Mouse (Mus musculus) embryonic facial prominence, embryonic 13.5 days (tissue): ENCODE results near the gene Fgd6. TPM values are rescaled to one million over a fixed set of nuclear protein-coding genes. Genes with fewer than 3 reads are reported as not detected.
A peak's percentile ranks its signal among the peaks of the same experiment; 100 is the strongest.

ENCODE experiments used
- ATAC-seq: fragments of 200-750 bp; cut with Nextera tagmentation; 2 replicates; pipeline ENCODE4 v1.8.0; 2017; ENCODE audit warnings: low read depth; ENCODE audit not compliant: insufficient number of reproducible peaks, insufficient read depth, low FRiP score, low TSS enrichment
- H3K27ac ChIP-seq: fragments of 300-500 bp; sonication (generic); 2 replicates; pipeline ENCODE4 v1.5.1; 2015; ENCODE audit warnings: moderate library complexity, mild to moderate bottlenecking, inconsistent platforms
- H3K27me3 ChIP-seq: fragments of 300-500 bp; sonication (generic); 2 replicates; pipeline ENCODE4 v1.6.1; 2015; ENCODE audit warnings: mild to moderate bottlenecking, inconsistent platforms
- H3K36me3 ChIP-seq: fragments of 300-500 bp; sonication (generic); 2 replicates; pipeline ENCODE4 v1.6.1; 2015; ENCODE audit warnings: mild to moderate bottlenecking, inconsistent platforms
- H3K4me1 ChIP-seq: fragments of 300-500 bp; sonication (generic); 2 replicates; pipeline ENCODE4 v1.6.1; 2015; ENCODE audit warnings: inconsistent platforms
- H3K4me2 ChIP-seq: fragments of 300-500 bp; sonication (generic); 2 replicates; pipeline ENCODE4 v1.6.1; 2015; ENCODE audit warnings: moderate library complexity, mild to moderate bottlenecking, inconsistent platforms
- H3K4me3 ChIP-seq: fragments of 300-500 bp; sonication (generic); 2 replicates; pipeline ENCODE4 v1.5.1; 2015; ENCODE audit warnings: mild to moderate bottlenecking, inconsistent platforms
- H3K9ac ChIP-seq: fragments of 300-500 bp; sonication (generic); 2 replicates; pipeline ENCODE4 v1.6.1; 2015; ENCODE audit warnings: mild to moderate bottlenecking, inconsistent platforms
- H3K9me3 ChIP-seq: fragments of 300-500 bp; sonication (generic); 2 replicates; pipeline ENCODE4 v1.6.1; 2016; ENCODE audit warnings: inconsistent platforms
- WGBS: fragments of 180-500 bp; shearing (Covaris S2); methylation state at CpG from one replicate; pipeline ENCODE4 v1.1.7; 2015; ENCODE audit warnings: mixed read lengths; 5-methylcytosine and 5-hydroxymethylcytosine counted together
- polyA plus RNA-seq: library from polyadenylated mRNA; unstranded; fragments of >200 nt; fragmentation: Nextera tagmentation; extraction: Ambion mirVana; gene quantifications from 2 replicates; pipeline ENCODE4 v1.2.1, GENCODE M21; 2015

Gene Fgd6
- polyA plus RNA-seq = 3.2 and 3.3 TPM in 2 replicates

- 0 out of 2 replicates have a peak, but pooled peaks cover 1% of the 10 kb centered on the region for H3K36me3 ChIP-seq
- no peaks in the 10 kb centered on the region for H3K27me3 ChIP-seq
- peak within 1 kb of the TSS; percentile 88 for H3K9ac ChIP-seq
- H3K4me1 ChIP-seq = peaks cover 19% of the 10 kb centered on the region
- WGBS = under 1% methylated on average over 74 of the region's 77 CpGs
- peak within 1 kb of the TSS; percentile 76 for H3K4me2 ChIP-seq
- H3K27ac ChIP-seq = peak within 1 kb of the TSS; percentile 69
- peak; percentile 99 for ATAC-seq
- H3K9me3 ChIP-seq = no peaks in the 10 kb centered on the region
- H3K4me3 ChIP-seq = peak within 1 kb of the TSS; percentile 90
Measured at GRCm38 (mm10) chr10:94035658-94036374, at the start of gene Fgd6, which contains the start of gene Vezt. Fgd6 (plus strand) TSS chr10:94036001. Vezt (minus strand) TSS chr10:94035817.

GRCm38 (mm10) chr10:93994136-93994535, 41.7 kb upstream of the Fgd6 start:
- Histone ChIP-seq H3K27me3 (no peaks in the 10 kb centered on the region), H3K36me3 (peaks cover 85% of the 10 kb centered on the region), H3K9me3 (no peaks in the 10 kb centered on the region), H3K4me2 (no peak overlapping the region), H3K9ac (no peak overlapping the region), H3K4me1 (no peaks in the 10 kb centered on the region), H3K4me3 (no peak overlapping the region), H3K27ac (no peak overlapping the region)
- 93% methylated on average over 10 of the region's 10 CpGs for WGBS
- no peak for ATAC-seq

GRCm38 (mm10) chr10:93995100-93995499, 40.7 kb upstream of the Fgd6 start:
- H3K27ac ChIP-seq = no peak overlapping the region
- H3K4me1 ChIP-seq = no peaks in the 10 kb centered on the region
- H3K27me3 ChIP-seq = no peaks in the 10 kb centered on the region
- H3K9me3 ChIP-seq = no peaks in the 10 kb centered on the region
- no peak overlapping the region for H3K9ac ChIP-seq
- 97% methylated on average over 1 of the region's 1 CpGs for WGBS
- ATAC-seq = no peak
- no peak overlapping the region for H3K4me3 ChIP-seq
- H3K36me3 ChIP-seq = peaks cover 86% of the 10 kb centered on the region
- no peak overlapping the region for H3K4me2 ChIP-seq

- Histone ChIP-seq H3K27me3 (no peaks in the 10 kb centered on the region), H3K4me3 (no peak overlapping the region), H3K9me3 (peaks cover 4% of the 10 kb centered on the region; the same call in 1 of the 2 replicates), H3K4me1 (no peaks in the 10 kb centered on the region), H3K36me3 (peaks cover 87% of the 10 kb centered on the region), H3K4me2 (no peak overlapping the region), H3K9ac (no peak overlapping the region), H3K27ac (no peak overlapping the region)
- WGBS = 91% methylated on average over 1 of the region's 1 CpGs
- ATAC-seq = no peak
Measured at GRCm38 (mm10) chr10:93999357-93999756, 36.4 kb upstream of the Fgd6 start.

- Histone ChIP-seq H3K9me3 (peaks cover 4% of the 10 kb centered on the region; the same call in 1 of the 2 replicates), H3K36me3 (peaks cover 83% of the 10 kb centered on the region), H3K4me1 (no peaks in the 10 kb centered on the region), H3K9ac (no peak overlapping the region), H3K27ac (no peak overlapping the region), H3K27me3 (no peaks in the 10 kb centered on the region), H3K4me2 (no peak overlapping the region), H3K4me3 (no peak overlapping the region)
- no peak for ATAC-seq
- WGBS = 87% methylated on average over 10 of the region's 10 CpGs
Measured at GRCm38 (mm10) chr10:94000223-94000622, 35.6 kb upstream of the Fgd6 start.

GRCm38 (mm10) chr10:94008356-94008755, 27.4 kb upstream of the Fgd6 start:
- WGBS = 85% methylated on average over 2 of the region's 2 CpGs
- Histone ChIP-seq H3K4me1 (no peaks in the 10 kb centered on the region), H3K4me2 (no peak overlapping the region), H3K27me3 (no peaks in the 10 kb centered on the region), H3K4me3 (no peak overlapping the region), H3K27ac (no peak overlapping the region), H3K9me3 (no peaks in the 10 kb centered on the region), H3K9ac (no peak overlapping the region), H3K36me3 (peaks cover 34% of the 10 kb centered on the region)
- no peak for ATAC-seq

- Histone ChIP-seq H3K9me3 (no peaks in the 10 kb centered on the region), H3K4me3 (no peak overlapping the region), H3K4me1 (peaks cover 12% of the 10 kb centered on the region), H3K36me3 (peaks cover 23% of the 10 kb centered on the region), H3K27me3 (no peaks in the 10 kb centered on the region), H3K4me2 (no peak overlapping the region), H3K9ac (no peak overlapping the region), H3K27ac (no peak overlapping the region)
- ATAC-seq = no peak
- 89% methylated on average over 3 of the region's 3 CpGs for WGBS
Measured at GRCm38 (mm10) chr10:94009991-94010679, 25.7 kb upstream of the Fgd6 start.

- no peak for ATAC-seq
- H3K27ac ChIP-seq = no peak overlapping the region
- 74% methylated on average over 2 of the region's 2 CpGs for WGBS
Measured at GRCm38 (mm10) chr10:94011024-94011423, 24.8 kb upstream of the Fgd6 start.

GRCm38 (mm10) chr10:94013196-94013595, 22.6 kb upstream of the Fgd6 start:
- no peak overlapping the region for H3K4me3 ChIP-seq
- WGBS = 57% methylated on average over 3 of the region's 3 CpGs
- H3K4me1 ChIP-seq = peaks cover 13% of the 10 kb centered on the region
- H3K27ac ChIP-seq = no peak overlapping the region
- peaks cover 6% of the 10 kb centered on the region; the same call in 1 of the 2 replicates for H3K36me3 ChIP-seq
- no peaks in the 10 kb centered on the region for H3K27me3 ChIP-seq
- no peak overlapping the region for H3K4me2 ChIP-seq
- ATAC-seq = no peak
- H3K9me3 ChIP-seq = no peaks in the 10 kb centered on the region
- no peak overlapping the region for H3K9ac ChIP-seq

More at GRCm38 (mm10) chr10:94011024-94011423, 24.8 kb upstream of the Fgd6 start:
- Histone ChIP-seq H3K4me2 (no peak overlapping the region), H3K4me1 (peaks cover 13% of the 10 kb centered on the region), H3K4me3 (no peak overlapping the region), H3K9ac (no peak overlapping the region), H3K36me3 (peaks cover 15% of the 10 kb centered on the region), H3K9me3 (no peaks in the 10 kb centered on the region), H3K27me3 (no peaks in the 10 kb centered on the region)

- no peak overlapping the region for H3K4me2 ChIP-seq
- H3K4me1 ChIP-seq = peaks cover 17% of the 10 kb centered on the region
- no peaks in the 10 kb centered on the region for H3K9me3 ChIP-seq
- no peaks in the 10 kb centered on the region for H3K27me3 ChIP-seq
- ATAC-seq = no peak
- H3K9ac ChIP-seq = no peak overlapping the region
- H3K36me3 ChIP-seq = 0 out of 2 replicates have a peak, but pooled peaks cover 3% of the 10 kb centered on the region
- no peak overlapping the region; the same call in 1 of the 2 replicates for H3K27ac ChIP-seq
- H3K4me3 ChIP-seq = no peak overlapping the region
- 42% methylated on average over 4 of the region's 4 CpGs for WGBS
Measured at GRCm38 (mm10) chr10:94014200-94014599, 21.6 kb upstream of the Fgd6 start.

GRCm38 (mm10) chr10:94017455-94017854, 18.3 kb upstream of the Fgd6 start:
- Histone ChIP-seq H3K36me3 (0 out of 2 replicates have a peak, but pooled peaks cover under 1% of the 10 kb centered on the region), H3K4me1 (peaks cover 31% of the 10 kb centered on the region), H3K27me3 (no peaks in the 10 kb centered on the region), H3K9ac (no peak overlapping the region), H3K27ac (no peak overlapping the region), H3K4me2 (no peak overlapping the region), H3K9me3 (no peaks in the 10 kb centered on the region), H3K4me3 (no peak overlapping the region)
- WGBS = 91% methylated on average over 8 of the region's 8 CpGs
- ATAC-seq = no peak
